Mouse (Mus musculus) layer of hippocampus, adult 11-12 months (tissue): ENCODE data around the gene Pax4.

Source experiments
- DNase-seq: peaks from one replicate; pipeline ENCODE4 v3.0.0; 2022; ENCODE audit warnings: low spot score

Pax4 gene

GRCm38 (mm10) chr6:28396853-28397457, 52.2 kb downstream of the Pax4 start:
- DNase-seq = no peak

GRCm38 (mm10) chr6:28396051-28396852, 52.9 kb downstream of the Pax4 start:
- no peak for DNase-seq
